Mouse (Mus musculus) layer of hippocampus, adult 9-10 months (tissue): ENCODE data around the gene Parp6.

Experiments
- DNase-seq: peaks from one replicate; pipeline ENCODE4 v3.0.0; 2022; ENCODE audit warnings: low spot score

The Parp6 gene

DNA sequence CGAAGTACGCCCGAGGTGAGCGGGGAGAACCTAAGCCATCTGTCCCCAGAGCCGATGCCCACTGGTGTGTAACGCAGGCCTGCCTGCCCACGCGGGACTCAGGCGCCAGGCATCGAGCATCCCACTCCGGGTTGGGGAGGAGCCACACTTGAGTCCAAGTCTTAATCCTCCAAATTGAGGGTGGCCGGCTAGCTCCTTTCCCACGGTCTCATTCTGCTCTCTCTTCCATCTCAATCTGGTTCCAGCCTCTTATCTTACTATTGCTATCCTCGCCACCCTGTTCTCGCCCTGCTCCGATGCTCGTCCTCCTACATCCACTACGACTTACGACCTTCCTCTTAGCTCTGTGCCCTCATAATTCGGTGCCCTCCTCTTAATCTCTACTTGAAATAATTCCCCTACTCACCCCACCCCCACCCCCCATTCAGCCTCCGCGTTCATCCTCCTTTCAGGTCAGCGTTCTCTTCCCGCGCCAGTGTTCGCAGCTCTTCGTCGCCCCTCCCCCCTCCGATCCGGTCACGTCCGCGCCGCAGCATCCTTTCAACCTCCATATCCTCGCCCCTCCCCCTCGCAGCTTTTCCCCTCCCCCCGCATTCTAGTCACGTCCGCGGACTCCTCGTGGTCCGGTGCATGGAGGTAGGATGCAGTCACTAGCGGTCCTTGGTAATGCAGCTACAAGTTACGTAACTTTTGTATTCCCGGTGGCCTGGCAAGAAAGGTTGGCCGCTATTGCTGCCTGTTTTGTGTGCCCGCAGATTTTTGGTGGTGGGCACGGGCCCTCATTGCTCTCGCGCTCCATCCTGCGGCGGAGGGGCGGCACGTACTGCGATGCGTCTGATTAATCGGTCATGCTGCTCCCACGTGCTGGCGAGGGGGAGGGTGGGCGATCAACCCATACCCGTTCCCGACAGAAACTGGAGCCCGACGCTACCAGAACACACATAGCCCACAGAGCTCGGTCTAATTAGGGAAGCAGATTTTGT, 39.8 kb downstream of the Parp6 start:
- DNase-seq: no peak

DNA sequence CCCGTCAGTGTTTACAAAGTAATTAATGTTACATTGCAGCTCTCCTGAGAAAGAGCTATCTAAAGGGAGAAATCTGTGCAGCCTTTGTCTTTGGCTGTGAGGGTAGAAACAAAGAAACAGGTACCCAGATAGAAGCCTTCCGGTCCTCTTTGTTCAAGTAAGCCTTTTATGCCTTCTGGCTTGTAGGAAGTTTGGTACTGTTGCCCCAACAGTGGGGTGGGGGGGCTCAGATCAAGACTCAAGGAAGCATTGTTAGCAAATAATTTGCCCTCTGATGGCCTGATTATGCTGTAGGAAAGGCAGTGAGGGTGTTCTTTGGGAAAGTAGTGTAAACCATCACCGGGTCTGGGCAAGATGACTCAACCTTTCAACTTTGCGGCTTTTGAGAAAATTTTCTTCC, 41.1 kb downstream of the Parp6 start:
- DNase-seq: no peak

DNA sequence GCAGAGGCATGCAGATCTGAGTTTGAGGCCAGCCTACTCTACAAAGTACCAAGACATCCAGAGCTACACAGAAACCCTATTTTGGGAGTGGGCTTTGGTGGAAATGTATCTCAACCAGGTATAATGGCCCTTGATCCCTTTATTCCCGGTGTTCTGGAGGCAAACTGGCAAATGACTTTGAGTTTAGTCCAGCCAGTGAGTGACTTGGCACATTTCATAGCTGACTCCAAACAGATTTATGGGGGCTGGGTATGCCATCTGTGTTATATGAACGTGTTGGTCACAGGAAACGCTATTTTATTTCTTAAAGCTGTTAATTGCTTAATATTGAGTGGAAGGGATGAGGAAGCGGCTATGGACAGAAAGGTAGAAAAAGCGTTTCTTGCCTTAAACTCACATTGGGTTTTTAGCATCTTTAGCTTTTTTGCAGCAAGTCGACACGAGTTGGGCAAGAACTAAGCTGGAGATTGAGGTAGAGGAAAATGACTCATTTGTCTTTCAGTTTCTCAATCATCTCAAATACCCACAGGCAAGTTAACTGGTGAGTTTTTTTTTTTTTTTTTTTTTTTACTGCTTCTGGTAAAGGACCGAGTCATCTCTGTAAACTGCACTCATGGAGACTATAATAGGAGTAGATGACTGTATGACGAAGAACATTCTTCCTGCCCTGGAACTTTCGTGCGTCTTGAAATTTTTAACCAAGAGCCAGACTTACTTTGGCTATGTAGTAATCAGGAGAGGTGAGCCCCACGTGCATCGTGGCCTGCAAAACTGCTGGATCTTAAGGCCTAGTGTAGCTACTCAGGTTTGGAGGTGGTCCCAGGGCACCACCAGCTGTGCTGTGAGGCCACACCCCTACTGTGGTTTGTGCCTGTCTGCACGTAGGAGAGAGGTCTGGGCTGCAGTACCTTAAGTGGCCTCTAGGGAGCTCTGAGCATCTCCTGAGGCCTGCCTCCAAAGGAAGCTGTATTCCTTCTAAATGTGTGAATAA, 42.2 kb downstream of the Parp6 start:
- peak; percentile 76 for DNase-seq

DNA sequence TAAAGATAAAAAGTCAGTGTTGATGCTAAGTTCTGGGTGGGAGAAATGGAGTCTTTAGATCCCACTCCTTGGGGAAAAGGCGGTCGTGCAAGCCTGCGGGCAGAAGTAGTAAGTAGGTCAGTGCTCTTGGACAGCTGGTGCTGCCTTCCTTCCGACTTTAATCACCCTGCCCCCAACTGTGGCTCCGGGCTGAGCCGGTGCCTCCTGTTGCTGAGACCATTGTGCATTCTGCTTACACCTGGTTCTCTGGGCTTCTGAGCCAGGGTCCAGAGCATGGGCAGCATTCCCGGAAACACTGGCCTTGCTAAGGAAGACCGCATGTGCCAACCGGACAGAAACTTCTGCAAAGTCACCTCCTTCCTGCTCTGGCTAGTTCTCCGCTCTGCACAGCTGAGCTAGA, 43.3 kb downstream of the Parp6 start:
- DNase-seq: no peak

DNA sequence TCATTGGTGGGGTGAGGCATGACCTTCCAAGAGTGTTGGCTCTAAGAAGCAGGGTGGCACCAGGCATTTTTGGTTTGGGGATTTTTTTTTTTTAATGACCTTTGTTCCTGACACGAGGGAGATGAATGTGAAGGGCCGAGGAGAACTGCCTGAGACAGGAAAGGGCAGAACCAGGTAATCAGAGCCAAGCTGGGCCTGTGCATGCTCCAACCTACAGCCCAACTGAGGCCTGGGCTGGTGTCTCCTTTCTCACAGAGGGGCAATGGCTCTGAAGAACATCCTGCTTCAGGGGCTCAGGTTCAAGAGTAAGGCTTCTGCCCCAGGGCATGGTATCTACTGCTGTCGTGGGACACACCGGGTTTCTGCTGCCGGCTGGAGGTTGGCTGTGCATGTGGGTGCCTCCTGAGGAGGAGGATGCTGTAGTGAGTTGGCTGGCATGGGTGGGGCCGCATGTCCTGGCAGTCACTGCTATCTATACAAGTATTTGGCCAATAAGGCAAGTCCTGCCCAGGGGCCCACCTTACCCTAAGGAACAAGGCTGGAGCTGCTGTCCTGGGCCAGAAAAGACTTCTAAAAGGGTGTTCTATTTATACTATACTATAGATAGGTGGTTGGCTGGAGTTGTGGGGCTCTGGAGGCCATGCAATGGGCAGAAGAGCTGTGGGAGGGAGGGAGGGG, 44.4 kb downstream of the Parp6 start:
- DNase-seq: no peak

DNA sequence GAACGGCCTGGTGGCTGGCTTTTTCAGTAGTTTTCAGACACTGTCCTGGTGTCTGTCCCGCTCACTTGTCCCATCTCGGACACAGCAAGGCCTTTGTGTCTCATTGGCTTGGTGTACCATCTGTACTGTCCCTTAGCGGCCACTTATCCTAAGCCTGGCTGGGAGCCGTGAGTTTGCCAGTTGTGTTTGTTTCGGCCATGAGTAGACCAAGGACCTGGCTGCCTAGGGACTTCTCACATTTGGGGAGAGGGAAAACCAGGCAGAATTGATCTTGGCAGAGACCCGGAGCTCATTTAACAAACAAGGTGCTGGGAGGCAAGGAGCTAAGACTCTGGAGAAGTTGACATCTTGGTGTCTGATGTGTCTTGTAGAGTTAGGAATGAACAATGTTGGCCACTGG, 46.1 kb downstream of the Parp6 start:
- DNase-seq: no peak

DNA sequence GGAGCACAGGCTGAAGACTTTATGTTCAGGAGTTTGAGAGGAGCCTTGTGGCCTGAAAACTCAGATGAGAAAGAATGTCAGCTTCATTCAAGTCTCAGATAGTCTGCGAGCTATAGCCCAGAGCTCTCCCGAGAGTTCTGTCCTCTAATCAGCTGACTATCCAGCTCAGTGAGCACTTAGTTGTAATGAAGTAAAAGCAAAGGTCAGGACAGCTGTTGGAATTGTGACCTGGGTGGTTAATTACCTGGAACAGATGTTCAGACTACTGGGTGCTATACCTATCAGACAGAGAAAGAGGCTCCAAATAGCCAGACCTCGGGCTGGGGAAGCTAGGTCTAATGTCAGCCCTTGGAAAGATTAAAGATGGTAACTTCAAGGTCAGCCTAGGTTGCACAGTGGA, 46.9 kb downstream of the Parp6 start:
- DNase-seq: no peak

DNA sequence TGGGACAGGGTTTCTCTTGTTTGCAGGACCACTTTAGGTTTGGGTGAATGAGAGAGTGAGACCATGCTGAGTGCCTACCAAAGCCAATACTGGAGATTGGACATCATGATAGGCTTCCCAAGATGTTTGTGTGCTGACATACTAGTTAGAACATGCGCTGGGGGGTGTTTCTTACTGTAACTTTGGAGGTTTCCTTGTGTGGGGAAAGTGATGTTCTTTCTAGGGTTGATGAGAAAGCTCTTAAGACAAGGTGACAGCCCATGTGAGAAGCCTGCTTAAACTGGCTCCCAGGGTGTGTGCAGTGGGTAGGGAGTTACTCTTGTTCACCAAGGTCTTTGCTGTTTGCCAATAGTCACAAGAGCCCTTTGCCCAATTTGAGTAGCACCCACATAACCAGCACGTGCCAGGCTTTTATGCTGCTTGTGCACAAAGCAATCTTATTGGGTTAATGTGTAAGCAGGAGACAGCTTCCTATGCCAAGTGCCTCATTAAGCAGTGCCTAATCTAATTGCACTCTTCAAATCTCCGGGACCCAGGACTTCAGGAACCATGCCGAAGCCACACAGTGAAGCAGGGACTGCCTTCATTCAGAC, 47.7 kb downstream of the Parp6 start:
- no peak for DNase-seq

DNA sequence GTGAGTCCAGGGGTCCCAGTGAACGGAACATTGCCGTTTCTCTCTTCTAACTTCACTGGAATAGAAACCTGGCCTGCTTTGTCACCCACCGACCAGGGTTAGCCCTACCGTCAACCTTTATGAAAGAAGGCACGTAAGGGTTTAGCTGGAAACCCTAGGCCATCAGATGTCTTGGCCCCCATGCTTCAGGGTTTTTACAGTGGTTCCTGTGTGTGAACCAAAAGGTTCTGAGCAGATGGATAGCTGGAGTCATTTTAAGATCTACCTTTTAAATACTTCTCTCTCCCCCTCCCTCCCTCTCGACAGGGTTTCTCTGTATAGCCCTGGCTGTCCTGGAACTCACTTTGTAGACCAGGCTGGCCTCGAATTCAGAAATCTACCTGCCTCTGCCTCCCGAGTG, 48.9 kb downstream of the Parp6 start:
- DNase-seq: no peak

DNA sequence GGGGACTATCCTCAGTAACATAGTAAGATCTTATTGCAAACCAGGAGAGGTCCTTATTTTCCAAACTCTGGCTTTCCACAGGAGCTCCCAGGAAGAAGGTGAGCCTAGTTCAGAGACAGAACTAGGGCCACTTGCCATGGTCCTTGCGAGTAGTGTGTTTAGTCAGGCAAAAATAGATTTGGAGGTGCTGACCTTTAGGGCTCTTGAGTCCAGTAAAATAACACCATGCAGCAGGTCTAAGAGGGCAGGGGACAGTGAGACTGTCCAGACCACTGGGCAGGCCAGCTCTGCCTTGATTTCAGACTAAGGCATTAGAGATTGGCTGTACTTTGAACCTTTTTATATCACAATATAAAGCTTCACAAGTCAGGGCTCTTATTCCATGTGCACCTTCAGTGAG, 49.7 kb downstream of the Parp6 start:
- no peak for DNase-seq

DNA sequence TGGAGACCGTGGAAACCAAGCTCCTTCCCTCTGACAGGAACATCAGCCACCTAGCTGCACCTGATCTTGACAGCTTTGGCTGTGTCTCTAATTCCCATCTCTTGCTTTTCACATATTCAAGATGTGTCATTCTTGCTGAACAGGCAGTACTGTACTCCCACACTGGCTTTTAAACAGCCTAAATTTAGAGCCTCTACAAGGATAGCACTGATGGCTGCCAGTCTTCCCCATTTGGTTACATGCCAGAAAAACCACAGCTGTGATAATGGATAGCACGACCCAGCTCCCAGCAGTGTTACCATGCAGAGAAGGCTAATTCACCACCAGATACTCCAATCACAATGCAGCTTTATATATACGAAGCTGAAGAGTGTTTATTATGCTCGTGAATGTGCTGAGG, 50.2 kb downstream of the Parp6 start:
- DNase-seq: peak; percentile 65

DNA sequence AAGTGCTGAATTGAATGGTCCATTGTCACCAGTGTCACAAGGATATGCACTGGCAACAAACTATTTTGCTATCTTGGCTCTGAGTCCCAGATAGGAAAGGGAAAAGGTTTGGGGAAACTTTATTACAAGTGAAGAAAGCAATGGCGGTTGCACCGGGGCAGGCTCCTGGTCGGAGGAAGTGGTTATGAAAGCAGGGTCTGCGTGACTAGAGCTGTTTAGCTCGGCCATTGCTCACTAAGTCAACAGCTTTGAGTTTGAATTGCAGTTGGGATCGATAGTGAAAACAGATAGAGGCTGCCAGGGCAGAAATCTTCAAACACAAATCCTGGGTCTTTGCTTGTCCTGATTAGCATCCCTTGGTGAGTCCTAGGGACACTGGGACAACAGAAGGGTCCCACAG, 50.8 kb downstream of the Parp6 start:
- no peak for DNase-seq

DNA sequence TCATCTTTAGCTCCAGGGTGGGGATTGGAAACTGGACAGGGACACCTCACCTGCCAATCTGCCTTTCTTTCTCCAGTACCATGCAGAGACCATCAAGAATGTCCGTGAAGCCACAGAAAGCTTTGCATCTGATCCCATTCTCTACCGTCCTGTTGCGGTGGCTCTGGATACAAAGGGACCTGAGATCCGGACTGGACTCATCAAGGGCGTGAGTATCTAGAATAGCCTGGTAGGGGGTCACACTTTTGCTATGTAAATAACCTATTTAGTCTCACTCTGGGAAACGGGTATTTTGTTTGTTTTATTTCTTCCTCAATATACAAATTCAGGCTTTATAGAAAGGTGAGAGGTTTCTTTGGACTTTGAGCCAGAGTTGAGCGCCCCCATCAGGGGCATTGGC, 51.4 kb downstream of the Parp6 start:
- DNase-seq: no peak

DNA sequence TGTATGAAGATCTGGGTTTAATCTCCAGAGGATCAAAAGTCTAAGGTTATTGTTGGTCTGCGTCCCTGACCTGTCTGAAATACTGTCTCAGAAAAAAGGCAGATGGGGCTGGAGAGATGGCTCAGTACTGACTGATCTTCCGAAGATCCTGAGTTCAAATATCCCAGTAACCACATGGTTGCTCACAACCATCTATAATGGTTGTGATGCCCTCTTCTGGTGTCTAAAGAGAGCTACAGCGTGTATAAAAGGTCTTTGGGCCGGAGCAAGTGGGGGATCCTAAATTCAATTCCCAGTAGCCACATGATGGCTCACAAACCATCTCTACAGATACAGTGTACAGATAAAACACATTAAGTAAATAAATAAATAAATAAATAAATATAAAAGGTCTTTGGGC, 52.1 kb downstream of the Parp6 start:
- no peak for DNase-seq

DNA sequence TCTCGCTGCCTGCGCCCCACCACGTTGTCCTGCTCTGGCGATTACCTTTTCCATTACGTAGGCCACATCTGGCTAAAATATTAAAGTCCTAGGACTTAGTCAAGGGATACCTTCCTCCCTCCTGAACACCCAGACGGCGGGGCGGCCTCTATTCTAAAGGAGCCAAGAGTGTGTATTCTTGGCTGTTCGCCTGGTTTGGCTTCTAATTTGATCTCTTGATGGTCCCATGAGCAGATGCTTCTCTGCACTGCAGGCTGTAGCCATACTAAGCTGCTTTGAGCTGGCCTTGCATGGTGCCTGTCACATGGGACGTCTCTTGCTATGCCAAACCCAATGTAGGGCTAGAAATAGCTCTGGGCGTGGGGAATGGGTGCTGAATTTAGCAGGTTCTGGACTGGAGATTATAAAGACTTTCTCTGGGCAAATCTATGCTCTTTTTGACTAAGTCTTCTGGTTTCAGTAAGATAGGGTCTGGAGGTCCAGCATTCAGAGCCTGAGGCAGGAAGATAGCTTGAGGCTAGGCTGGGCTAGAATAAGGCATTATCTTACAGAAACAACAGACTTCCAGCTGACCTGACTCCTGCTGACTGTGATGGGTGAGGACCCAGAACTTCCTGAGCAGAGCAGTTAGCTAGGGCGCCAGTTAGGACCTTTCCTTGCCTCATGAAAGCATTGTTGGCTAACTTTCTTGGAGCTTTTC, 55.3 kb downstream of the Parp6 start:
- no peak for DNase-seq

DNA sequence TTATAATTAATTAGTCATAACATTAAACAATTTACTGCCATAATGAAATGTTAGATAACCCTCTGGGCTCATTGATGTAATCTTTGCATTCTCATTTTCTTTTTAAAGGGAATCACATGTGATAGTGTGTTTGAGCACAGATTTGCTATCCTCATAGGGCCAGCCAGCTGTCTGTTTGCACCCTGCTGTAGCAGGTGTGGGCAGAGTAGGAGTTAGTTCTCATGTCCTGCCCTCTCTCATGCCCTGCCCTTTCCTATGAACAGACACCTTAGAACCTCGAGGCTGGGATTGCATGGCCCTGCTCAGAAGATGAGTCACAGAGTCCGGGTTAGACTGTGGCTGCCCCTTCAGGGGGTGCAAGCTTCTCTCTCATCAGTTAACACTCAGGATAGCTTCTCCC, 56.3 kb downstream of the Parp6 start:
- DNase-seq: no peak

DNA sequence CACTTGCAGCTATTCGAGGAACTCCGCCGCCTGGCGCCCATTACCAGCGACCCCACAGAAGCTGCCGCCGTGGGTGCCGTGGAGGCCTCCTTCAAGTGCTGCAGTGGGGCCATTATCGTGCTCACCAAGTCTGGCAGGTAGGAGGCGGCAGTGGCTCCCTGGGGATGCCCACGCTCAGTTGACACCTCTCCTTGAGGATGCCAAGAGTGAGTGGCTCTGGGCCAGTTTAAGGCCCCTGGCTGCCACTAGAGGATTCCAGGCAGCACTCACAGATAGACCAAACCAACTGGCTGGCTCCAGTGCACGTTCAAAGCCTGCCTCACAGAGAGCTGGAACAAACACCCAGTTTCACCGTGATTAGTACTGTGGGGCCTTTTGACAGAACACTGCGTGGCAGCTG, 58.5 kb downstream of the Parp6 start:
- DNase-seq: no peak

DNA sequence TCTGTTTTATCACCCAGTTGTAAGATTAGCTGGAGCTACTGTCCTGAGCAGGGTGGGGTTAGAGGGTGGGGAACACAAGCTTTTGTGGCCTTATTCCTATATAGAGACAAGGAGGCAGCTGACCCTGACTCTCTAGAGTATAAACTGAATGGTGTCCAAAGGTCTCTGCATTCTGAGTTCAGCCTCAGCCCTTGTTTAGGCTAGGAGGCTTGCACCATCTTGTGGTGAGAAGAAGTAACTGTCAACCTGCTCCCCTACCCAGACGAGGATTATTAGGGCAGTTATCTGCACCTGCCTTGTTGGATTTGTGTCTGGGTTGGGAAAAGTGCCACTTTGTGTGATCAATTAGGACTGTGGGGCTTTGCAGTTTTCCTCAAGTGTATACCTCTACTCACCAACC, 61.2 kb downstream of the Parp6 start:
- no peak for DNase-seq

DNA sequence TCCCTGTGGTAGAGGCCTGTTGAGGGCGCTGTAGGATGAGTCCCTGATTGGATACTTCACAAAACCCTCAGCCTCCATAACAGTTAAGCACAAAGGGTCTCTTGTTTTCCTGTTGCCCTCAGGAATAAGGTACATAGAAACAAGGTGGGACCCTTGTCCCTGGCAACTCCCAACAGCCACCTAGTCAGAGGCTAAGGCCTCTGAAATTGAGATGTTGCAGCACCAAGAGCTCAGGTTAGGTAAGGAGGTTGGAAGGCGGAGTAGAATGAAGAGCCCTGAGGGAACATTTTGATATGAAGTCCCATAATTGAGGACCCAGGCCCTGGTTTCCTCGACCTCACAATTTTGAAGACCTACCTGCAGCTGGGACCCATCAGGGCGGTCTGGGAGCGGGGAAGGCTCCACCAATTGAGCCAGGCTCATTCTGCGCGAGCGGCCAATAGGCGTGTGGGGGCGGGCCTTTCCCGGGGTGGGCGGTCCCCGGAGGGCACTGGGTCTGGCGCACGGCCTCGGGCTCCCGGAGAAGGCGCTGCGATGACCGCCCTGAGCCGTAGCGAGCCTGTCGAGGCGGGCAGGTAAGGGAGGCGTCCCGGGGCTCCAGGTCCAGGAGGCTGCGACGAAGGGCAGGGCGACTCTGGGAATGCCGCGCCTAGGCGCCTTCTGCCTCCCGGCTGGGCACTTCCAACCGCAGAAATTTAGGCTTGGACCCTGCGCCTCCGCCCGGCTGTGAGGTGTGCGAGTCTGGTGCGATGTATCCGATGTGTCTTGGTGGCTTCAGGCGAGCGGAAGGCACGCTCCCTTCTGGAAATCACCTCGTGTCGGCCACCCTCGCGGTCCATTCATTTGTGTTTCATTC, 62.8 kb downstream of the Parp6 start, which contains the start of gene Gramd2:
Gramd2 (plus strand) TSS at position 467 of the 856 bp plus-strand sequence.
- no peak for DNase-seq

DNA sequence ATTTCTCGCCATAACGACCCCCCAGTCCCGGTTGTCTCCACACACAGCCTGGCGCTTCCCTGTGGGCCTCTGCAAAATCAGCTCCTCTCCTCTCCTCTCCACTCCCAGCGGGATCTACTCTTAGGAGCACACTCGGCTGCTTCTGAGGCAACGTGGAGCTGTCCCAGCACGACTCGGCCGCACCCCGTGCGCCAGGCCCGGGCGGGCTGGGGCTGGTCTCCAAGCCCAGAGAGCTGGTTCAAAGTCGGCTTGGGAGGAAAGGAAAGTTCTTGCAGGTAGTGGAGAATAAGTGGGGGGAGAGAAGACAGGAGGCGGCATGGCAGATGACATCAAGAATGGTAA, 63.4 kb downstream of the Parp6 start:
- DNase-seq: no peak
